Mouse (Mus musculus): ENCODE data around the gene Fam193a. TPM values are rescaled to one million over a fixed set of nuclear protein-coding genes. Genes with fewer than 3 reads are reported as not detected.

Fam193a gene
- polyA plus RNA-seq, 1 experiment from 2014 or later: 12.4 TPM

DNA sequence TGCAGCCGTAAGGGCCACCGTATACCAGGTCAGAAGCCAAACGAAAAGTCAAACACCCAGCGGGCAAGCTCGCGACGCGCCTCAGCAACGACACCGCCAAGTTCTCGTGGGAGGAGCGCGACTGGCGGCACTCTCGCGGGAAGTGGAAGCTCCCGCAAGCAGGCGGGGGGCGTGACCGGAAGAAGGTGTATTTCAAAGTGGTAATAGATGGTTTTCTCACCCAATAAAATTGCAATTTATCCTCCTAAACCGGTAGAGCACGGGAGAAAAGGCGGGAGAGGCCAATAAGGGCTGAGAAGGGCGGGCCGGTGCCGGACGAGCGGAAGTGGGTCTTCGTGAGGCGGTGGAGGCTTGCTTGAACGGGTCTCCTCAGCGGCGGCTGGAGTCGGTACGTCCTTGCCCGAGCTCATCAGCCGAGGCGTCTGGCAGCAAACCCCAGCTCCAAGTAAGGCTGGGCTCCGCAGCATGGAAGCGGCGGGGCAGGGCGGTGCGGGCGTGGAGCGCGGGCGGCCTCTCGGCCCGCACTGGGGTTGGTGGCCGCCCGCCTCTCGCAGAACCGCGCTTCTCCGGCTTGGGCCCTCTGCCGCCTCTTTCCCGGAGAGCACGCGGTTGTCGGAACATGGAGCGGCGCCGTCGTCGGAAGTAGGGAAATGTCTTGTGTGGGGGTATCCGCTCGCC lies 33.5 kb upstream of the Fam193a start, which contains the start of gene Rnf4:
Gene Rnf4 (plus strand): TSS at position 193 of the 678 bp plus-strand sequence.
- ATAC-seq (ENCODE audit: insufficient read depth, low FRiP score, low TSS enrichment) (peak; percentile 96), DNase-seq (ENCODE audit: low spot score) (peak; percentile 97)
- WGBS: under 1% methylated on average over 58 of the region's 67 CpGs

DNA sequence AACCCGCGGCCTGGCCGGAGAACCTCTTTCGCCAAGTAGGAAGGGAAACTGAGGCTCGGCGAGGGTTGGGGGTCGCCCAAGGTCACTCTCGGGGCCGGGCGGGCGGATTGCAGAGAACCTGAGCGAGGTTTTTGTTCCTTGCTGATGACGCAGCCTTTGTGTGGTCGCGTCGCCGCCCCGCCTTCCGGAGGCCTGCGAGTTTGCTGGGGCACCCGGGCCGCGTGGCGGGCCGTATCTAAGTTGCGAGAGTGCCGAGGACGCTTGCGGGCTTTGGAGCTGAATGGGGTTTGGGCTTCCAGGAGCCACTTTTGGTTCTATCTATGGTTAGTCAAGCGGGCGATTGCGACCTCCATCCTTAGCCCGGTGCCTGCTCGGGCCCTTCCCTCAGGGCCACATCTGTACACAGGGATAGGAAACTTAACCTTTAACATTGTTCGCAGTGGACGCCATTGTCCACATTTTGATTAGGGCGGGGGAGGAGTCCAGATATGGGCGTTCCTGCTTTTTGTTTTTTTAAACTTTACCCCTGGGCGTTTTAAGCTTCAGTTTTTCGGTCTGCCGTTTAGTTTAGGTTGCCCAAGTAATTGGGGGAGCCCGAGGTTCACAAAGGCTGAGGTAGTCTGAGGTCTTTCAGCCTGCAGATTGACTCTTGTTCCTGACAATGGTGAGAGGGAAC lies 32.8 kb upstream of the Fam193a start:
- Histone ChIP-seq H3K4me2 (ENCODE audit: low read depth) (peak overlapping the region; percentile 74), H3K27ac (ENCODE audit: low read depth, low read length) (peak overlapping the region; percentile 91), H3K27me3 (ENCODE audit: control insufficient read depth, insufficient read depth, low read length) (no peaks in the 10 kb centered on the region), H3K4me3 (ENCODE audit: low read depth, low read length) (peak overlapping the region; percentile 93), H3K36me3 (ENCODE audit: control insufficient read depth, insufficient read depth, low read length) (no peaks in the 10 kb centered on the region), H3K4me1 (ENCODE audit: control insufficient read depth, insufficient read depth, low read length) (peaks cover 9% of the 10 kb centered on the region), H3K9me3 (ENCODE audit: control insufficient read depth, low read length) (no peaks in the 10 kb centered on the region), H3K9ac (ENCODE audit: low read length) (peak overlapping the region; percentile 95)
- 0% methylated on average over 42 of the region's 42 CpGs for WGBS
- DNase-seq (ENCODE audit: low spot score) (peak; percentile 76), ATAC-seq (ENCODE audit: insufficient read depth, low FRiP score, low TSS enrichment) (peak; percentile 40)

More for the DNA sequence above, 33.5 kb upstream of the Fam193a start, which contains the start of gene Rnf4:
- H3K36me3 ChIP-seq (ENCODE audit: control insufficient read depth, insufficient read depth, low read length): no peaks in the 10 kb centered on the region
- H3K27ac ChIP-seq (ENCODE audit: low read depth, low read length): peak within 1 kb of the TSS; percentile 91
- H3K4me2 ChIP-seq (ENCODE audit: low read depth): peak within 1 kb of the TSS; percentile 74
- no peaks in the 10 kb centered on the region for H3K27me3 ChIP-seq (ENCODE audit: control insufficient read depth, insufficient read depth, low read length)
- peak within 1 kb of the TSS; percentile 93 for H3K4me3 ChIP-seq (ENCODE audit: low read depth, low read length)
- peaks cover 9% of the 10 kb centered on the region for H3K4me1 ChIP-seq (ENCODE audit: control insufficient read depth, insufficient read depth, low read length)
- H3K9me3 ChIP-seq (ENCODE audit: control insufficient read depth, low read length): no peaks in the 10 kb centered on the region
- H3K9ac ChIP-seq (ENCODE audit: low read length): peak within 1 kb of the TSS; percentile 95

DNA sequence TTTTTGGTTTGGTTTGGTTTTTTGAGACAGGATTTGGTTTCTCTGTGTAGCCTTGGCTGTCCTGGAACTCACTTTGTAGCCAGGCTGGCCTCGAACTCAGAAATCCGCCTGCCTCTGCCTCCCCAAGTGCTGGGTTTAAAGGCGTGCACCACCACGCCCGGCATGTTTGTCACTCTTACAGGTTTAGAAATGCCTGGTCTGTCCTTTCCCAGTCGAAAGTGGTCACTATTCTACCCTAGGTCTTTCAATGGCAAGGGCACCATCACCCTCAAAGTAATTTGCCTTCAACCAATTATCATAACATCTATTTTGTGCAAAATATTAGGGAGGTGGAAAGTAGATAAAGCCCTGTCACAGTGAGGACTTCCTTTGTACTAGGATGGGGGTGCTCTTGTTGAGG lies 29.5 kb upstream of the Fam193a start:
- no peak overlapping the region for H3K4me3 ChIP-seq (ENCODE audit: low read depth, low read length)
- H3K9me3 ChIP-seq (ENCODE audit: control insufficient read depth, low read length): no peaks in the 10 kb centered on the region
- H3K4me1 ChIP-seq (ENCODE audit: control insufficient read depth, insufficient read depth, low read length): peaks cover 8% of the 10 kb centered on the region
- DNase-seq (ENCODE audit: low spot score) (no peak), ATAC-seq (ENCODE audit: insufficient read depth, low FRiP score, low TSS enrichment) (no peak)
- H3K36me3 ChIP-seq (ENCODE audit: control insufficient read depth, insufficient read depth, low read length): no peaks in the 10 kb centered on the region
- H3K4me2 ChIP-seq (ENCODE audit: low read depth): no peak overlapping the region
- H3K9ac ChIP-seq (ENCODE audit: low read length): no peak overlapping the region
- WGBS: 94% methylated on average over 6 of the region's 6 CpGs
- no peaks in the 10 kb centered on the region for H3K27me3 ChIP-seq (ENCODE audit: control insufficient read depth, insufficient read depth, low read length)
- no peak overlapping the region for H3K27ac ChIP-seq (ENCODE audit: low read depth, low read length)

DNA sequence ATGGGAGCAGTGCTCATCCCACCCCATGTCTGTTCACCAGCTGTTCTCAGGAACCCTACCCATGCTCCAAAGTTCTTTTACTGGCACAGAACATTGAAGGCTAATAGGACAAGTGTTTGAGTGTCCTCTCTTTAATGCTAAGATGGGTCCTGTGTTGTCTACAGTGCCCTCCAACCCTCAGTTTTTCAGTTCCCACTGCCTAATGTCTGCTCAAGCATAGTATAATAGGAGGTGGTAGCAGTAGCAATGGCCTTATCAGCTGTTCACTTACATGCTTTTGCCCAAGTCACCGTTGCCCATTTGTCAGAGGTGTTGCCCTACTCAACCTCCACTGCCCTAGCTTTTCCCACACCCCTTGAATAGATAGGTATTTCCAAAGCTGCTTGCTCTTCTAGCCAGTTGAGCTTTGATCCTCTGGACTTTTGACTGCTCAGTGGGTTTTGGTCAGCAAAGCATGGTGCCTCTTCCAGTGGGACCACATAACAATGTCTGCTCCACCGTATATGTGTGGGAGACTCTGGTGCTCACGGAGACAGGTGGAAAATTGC lies 17.6 kb upstream of the Fam193a start:
- Histone ChIP-seq H3K36me3 (ENCODE audit: control insufficient read depth, insufficient read depth, low read length) (peaks cover 19% of the 10 kb centered on the region), H3K27me3 (ENCODE audit: control insufficient read depth, insufficient read depth, low read length) (no peaks in the 10 kb centered on the region), H3K27ac (ENCODE audit: low read depth, low read length) (no peak overlapping the region), H3K4me1 (ENCODE audit: control insufficient read depth, insufficient read depth, low read length) (no peaks in the 10 kb centered on the region), H3K4me2 (ENCODE audit: low read depth) (no peak overlapping the region), H3K9me3 (ENCODE audit: control insufficient read depth, low read length) (no peaks in the 10 kb centered on the region), H3K9ac (ENCODE audit: low read length) (no peak overlapping the region), H3K4me3 (ENCODE audit: low read depth, low read length) (no peak overlapping the region)
- 94% methylated on average over 3 of the region's 3 CpGs for WGBS
- no peak for ATAC-seq (ENCODE audit: insufficient read depth, low FRiP score, low TSS enrichment)
- no peak for DNase-seq (ENCODE audit: low spot score)

DNA sequence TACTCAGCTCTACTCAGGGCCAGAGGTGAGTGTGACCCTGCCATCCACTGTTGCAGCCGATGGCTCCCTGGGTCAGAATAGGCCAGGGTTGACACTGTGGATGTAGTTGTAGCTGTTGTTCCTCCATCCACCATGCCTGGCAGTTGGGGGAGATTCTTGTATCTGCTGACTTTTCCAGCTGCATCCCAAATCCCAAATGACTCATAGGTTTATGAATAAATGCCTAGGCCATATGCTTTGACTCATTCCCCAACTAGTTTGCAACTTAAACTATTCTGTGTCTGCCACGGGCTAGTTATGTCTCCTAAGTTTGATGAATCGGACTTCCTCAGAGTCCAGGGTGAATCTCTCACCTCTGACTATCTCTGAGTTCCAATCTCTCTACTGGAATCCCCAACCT lies 9.5 kb upstream of the Fam193a start:
- ATAC-seq (ENCODE audit: insufficient read depth, low FRiP score, low TSS enrichment) (no peak), DNase-seq (ENCODE audit: low spot score) (no peak)
- H3K27ac ChIP-seq (ENCODE audit: low read depth, low read length): no peak overlapping the region
- no peak overlapping the region for H3K4me2 ChIP-seq (ENCODE audit: low read depth)
- H3K4me3 ChIP-seq (ENCODE audit: low read depth, low read length): no peak overlapping the region
- H3K9me3 ChIP-seq (ENCODE audit: control insufficient read depth, low read length): no peaks in the 10 kb centered on the region
- H3K36me3 ChIP-seq (ENCODE audit: control insufficient read depth, insufficient read depth, low read length): 0 out of 2 replicates have a peak, but pooled peaks cover 3% of the 10 kb centered on the region
- 94% methylated on average over 3 of the region's 3 CpGs for WGBS
- H3K4me1 ChIP-seq (ENCODE audit: control insufficient read depth, insufficient read depth, low read length): no peaks in the 10 kb centered on the region
- H3K27me3 ChIP-seq (ENCODE audit: control insufficient read depth, insufficient read depth, low read length): no peaks in the 10 kb centered on the region
- no peak overlapping the region for H3K9ac ChIP-seq (ENCODE audit: low read length)

DNA sequence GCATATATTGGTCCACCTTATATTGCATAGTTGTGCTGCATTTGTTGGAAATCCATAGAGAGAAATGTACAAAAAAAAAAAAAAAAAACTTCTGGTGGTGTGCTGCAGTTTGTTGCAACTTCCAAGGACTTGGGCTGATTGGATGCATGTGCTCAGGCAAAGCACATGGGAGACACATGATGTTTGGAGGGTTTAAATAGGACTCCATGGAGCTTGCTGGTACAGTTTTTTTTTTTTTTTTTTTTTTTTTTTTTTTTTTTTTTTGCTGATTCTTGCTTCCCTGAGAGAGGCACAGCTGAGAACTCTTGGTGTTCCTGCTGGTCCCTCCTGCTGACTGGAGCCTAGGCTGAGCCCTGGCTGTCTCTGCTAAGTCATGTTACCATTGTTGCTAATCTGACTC lies 6.6 kb upstream of the Fam193a start:
- no peak overlapping the region for H3K4me3 ChIP-seq (ENCODE audit: low read depth, low read length)
- ATAC-seq (ENCODE audit: insufficient read depth, low FRiP score, low TSS enrichment): no peak
- no peaks in the 10 kb centered on the region for H3K9me3 ChIP-seq (ENCODE audit: control insufficient read depth, low read length)
- no peaks in the 10 kb centered on the region for H3K36me3 ChIP-seq (ENCODE audit: control insufficient read depth, insufficient read depth, low read length)
- H3K4me2 ChIP-seq (ENCODE audit: low read depth): no peak overlapping the region
- H3K27ac ChIP-seq (ENCODE audit: low read depth, low read length): no peak overlapping the region
- DNase-seq (ENCODE audit: low spot score): no peak
- no peak overlapping the region for H3K9ac ChIP-seq (ENCODE audit: low read length)
- H3K4me1 ChIP-seq (ENCODE audit: control insufficient read depth, insufficient read depth, low read length): no peaks in the 10 kb centered on the region
- H3K27me3 ChIP-seq (ENCODE audit: control insufficient read depth, insufficient read depth, low read length): no peaks in the 10 kb centered on the region

DNA sequence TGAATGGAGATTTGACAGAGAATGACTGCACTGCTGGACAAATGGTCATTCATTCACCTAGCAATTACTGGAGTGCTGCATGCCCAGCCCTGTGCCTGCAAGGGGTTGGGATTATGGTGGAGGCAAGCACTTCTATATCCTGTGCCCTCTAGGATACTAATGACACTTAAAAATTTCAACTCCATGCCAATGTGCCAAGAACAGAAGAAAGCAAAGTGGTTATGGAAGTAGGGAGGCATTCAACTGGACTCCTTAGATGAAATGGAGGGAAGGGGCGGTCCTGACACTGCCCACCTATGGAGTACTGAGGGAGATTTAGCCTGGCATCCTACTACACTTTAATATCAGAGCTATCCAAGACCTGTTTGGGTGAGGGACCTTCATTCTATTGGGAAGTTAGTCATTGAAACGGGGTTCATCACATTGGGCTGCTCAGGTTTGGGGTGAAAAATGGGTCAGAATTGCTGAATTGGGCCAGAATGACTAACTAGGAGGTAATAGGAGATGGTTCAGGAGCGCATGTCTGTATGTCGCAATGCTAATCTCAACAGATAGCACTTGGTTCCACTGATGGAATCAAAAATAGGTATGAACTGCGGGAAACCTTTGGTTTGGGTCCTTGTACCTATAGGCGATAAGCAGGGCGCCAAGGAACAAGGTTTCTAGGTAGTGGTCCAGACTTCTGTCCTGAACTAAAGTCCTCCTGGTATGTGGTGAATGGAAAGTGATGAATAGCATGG lies 1.0 kb upstream of the Fam193a start:
- ATAC-seq (ENCODE audit: insufficient read depth, low FRiP score, low TSS enrichment): no peak
- H3K4me1 ChIP-seq (ENCODE audit: control insufficient read depth, insufficient read depth, low read length): peaks cover 15% of the 10 kb centered on the region
- H3K4me2 ChIP-seq (ENCODE audit: low read depth): peak overlapping the region; percentile 65
- no peaks in the 10 kb centered on the region for H3K9me3 ChIP-seq (ENCODE audit: control insufficient read depth, low read length)
- peak overlapping the region; percentile 81 for H3K9ac ChIP-seq (ENCODE audit: low read length)
- peak overlapping the region; percentile 73 for H3K27ac ChIP-seq (ENCODE audit: low read depth, low read length)
- H3K36me3 ChIP-seq (ENCODE audit: control insufficient read depth, insufficient read depth, low read length): no peaks in the 10 kb centered on the region
- no peaks in the 10 kb centered on the region for H3K27me3 ChIP-seq (ENCODE audit: control insufficient read depth, insufficient read depth, low read length)
- H3K4me3 ChIP-seq (ENCODE audit: low read depth, low read length): peak overlapping the region; percentile 94
- WGBS: 74% methylated on average over 7 of the region's 7 CpGs
- DNase-seq (ENCODE audit: low spot score): peak; percentile 10

DNA sequence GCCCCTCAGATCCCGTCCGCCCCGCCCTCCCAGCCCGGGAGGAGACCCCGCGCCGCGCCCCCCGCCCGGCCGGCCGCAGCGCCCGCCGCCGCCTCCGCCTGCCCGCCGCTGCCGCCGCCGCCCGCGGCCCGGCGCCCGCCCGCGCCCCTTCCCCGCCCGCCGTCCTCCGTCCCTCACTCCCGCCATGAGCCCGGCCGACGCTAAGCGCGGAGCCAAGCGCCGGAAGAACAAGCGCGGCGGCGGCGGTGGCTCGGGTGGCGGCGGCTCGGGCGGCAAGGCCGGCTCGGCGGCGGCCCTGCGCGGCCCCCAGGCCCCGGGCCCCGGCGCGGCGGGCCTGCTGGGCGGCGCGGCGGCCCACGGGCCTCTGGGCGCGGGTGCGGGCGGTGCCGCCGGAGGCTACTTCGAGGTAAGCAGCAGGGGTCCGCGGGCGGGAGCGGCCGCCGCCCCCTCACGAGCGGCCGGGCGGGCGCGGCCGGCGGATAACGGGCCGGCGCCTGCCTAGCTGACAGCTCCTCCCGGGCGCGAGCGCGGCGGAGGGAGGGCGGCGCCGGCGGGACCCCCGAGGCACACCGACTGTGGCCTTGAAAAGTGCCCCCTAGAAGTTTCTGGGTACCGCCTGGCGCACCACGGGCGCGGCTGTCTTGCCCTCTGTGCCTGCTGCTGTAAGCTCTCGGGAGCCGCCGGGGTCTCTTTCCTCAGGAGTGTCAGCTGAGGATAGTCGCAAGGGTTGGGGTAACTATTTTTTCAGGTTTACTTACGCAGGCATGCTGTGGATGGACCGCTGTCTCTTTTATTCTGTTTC lies 490 bp downstream of the Fam193a start:
- H3K27ac ChIP-seq (ENCODE audit: low read depth, low read length): peak overlapping the region; percentile 65
- ATAC-seq (ENCODE audit: insufficient read depth, low FRiP score, low TSS enrichment): no peak; the same call in 1 of the 2 replicates
- 0% methylated on average over 41 of the region's 114 CpGs for WGBS

More for the DNA sequence above, 490 bp downstream of the Fam193a start:
- Histone ChIP-seq H3K4me3 (ENCODE audit: low read depth, low read length) (peak overlapping the region; percentile 94), H3K9ac (ENCODE audit: low read length) (peak overlapping the region; percentile 92), H3K9me3 (ENCODE audit: control insufficient read depth, low read length) (no peaks in the 10 kb centered on the region), H3K36me3 (ENCODE audit: control insufficient read depth, insufficient read depth, low read length) (no peaks in the 10 kb centered on the region), H3K4me1 (ENCODE audit: control insufficient read depth, insufficient read depth, low read length) (peaks cover 15% of the 10 kb centered on the region), H3K4me2 (ENCODE audit: low read depth) (peak overlapping the region; percentile 68), H3K27me3 (ENCODE audit: control insufficient read depth, insufficient read depth, low read length) (no peaks in the 10 kb centered on the region)
- DNase-seq (ENCODE audit: low spot score): peak; percentile 38
